16 mouse cellular contexts compared by ENCODE assay signal in genomic region chr13:69685406-69685818, GRCm38 (mm10). TPM values are rescaled to one million over a fixed set of nuclear protein-coding genes. Genes with fewer than 3 reads are reported as not detected.
A peak's percentile ranks its signal among the peaks of the same experiment; 100 is the strongest.
DNase-seq lines count a peak whose midpoint lies in the region; ATAC-seq and TF ChIP-seq lines count a peak whose summit lies in the region.
"Had no signal": no experiment of that assay in that cellular context is flagged by ENCODE, and none has a peak within 500 bp of the region (broad histone marks: within the 10 kb centered on the region; RNA-seq: fewer than 3 reads in every experiment).

No protein-coding gene starts in this region.

- no peaks in the 10 kb centered on the region for H3K9me3 ChIP-seq in heart, embryonic 10.5 days
- no peaks in the 10 kb centered on the region for H3K9me3 ChIP-seq in forebrain, embryonic 11.5 days (ENCODE audit: control insufficient read depth, low read length)
- H3K9me3 ChIP-seq in hindbrain, embryonic 15.5 days, result no peaks in the 10 kb centered on the region
- H3K9me3 ChIP-seq: stomach, embryonic 15.5 days had no signal

- peak overlapping the region; percentile 31; the same call in 1 of the 2 replicates for H3K4me2 ChIP-seq in forebrain, embryonic 11.5 days (ENCODE audit: low read depth, low read length, severe bottlenecking)
- no peak overlapping the region for H3K4me2 ChIP-seq in hindbrain, embryonic 15.5 days
- H3K4me2 ChIP-seq in myocyte (ENCODE audit: low read depth), result peak overlapping the region; percentile 12
- H3K4me2 ChIP-seq: stomach, embryonic 15.5 days had no signal

- 39% methylated on average over 5 of the region's 5 CpGs for WGBS in heart, embryonic 10.5 days
- WGBS in forebrain, embryonic 11.5 days, result 11% methylated on average over 5 of the region's 5 CpGs
- WGBS in hindbrain, embryonic 15.5 days, result 22% methylated on average over 5 of the region's 5 CpGs

- ATAC-seq in forebrain, embryonic 11.5 days (replicated peaks; ENCODE audit: low FRiP score), result peak; percentile 75
- 0 out of 2 replicates have a peak, but pooled peaks have one; percentile 19 for ATAC-seq in hindbrain, embryonic 15.5 days (ENCODE audit: low FRiP score, low read depth)
- ATAC-seq: activated CD4-positive, CD25-positive, alpha-beta regulatory T cell, adult 4 months had no signal

- no peak overlapping the region for H3K4me3 ChIP-seq in heart, embryonic 10.5 days
- H3K4me3 ChIP-seq in forebrain, embryonic 11.5 days (ENCODE audit: low read depth, low read length), result no peak overlapping the region
- no peak overlapping the region for H3K4me3 ChIP-seq in hindbrain, embryonic 15.5 days
- H3K4me3 ChIP-seq in myocyte, result no peak overlapping the region
- H3K4me3 ChIP-seq: stomach, embryonic 15.5 days had no signal

- 0 out of 2 replicates have a peak overlapping the region, but pooled peaks have one; percentile 47 for H3K27ac ChIP-seq in heart, embryonic 10.5 days
- 0 out of 2 replicates have a peak overlapping the region, but pooled peaks have one; percentile 31 for H3K27ac ChIP-seq in forebrain, embryonic 11.5 days (ENCODE audit: low read depth, low read length)
- no peak overlapping the region for H3K27ac ChIP-seq in hindbrain, embryonic 15.5 days (replicated peaks)
- H3K27ac ChIP-seq: stomach, embryonic 15.5 days had no signal

- H3K79me2 ChIP-seq in myocyte (ENCODE audit: control insufficient read depth, insufficient read depth), result no peaks in the 10 kb centered on the region

- no peak overlapping the region for H3ac ChIP-seq in myocyte (ENCODE audit: control insufficient read depth, insufficient read length)

- no peak for DNase-seq in heart, embryonic 10.5 days (ENCODE audit: low spot score)
- no peak for DNase-seq in heart, adult 8-10 months (ENCODE audit: low spot score)
- peak; percentile 60 for DNase-seq in forebrain, embryonic 11.5 days (ENCODE audit: low spot score)
- no peak for DNase-seq in kidney, adult 11 months
- DNase-seq in B cell, adult 2 months, result no peak
- DNase-seq in adrenal gland, adult 8-10 months, result no peak
- DNase-seq: cerebellum, postnatal 14 days; gastrocnemius, postnatal 10 days; heart, postnatal 4 days; kidney, postnatal 25 days; thymus, postnatal 36 days had no signal

- no peaks in the 10 kb centered on the region for H3K27me3 ChIP-seq in heart, embryonic 10.5 days (ENCODE audit: insufficient read depth, poor library complexity, severe bottlenecking)
- H3K27me3 ChIP-seq in forebrain, embryonic 11.5 days (ENCODE audit: control insufficient read depth, insufficient read depth, low read length), result no peaks in the 10 kb centered on the region
- H3K27me3 ChIP-seq in hindbrain, embryonic 15.5 days, result no peaks in the 10 kb centered on the region
- H3K27me3 ChIP-seq in myocyte (ENCODE audit: control insufficient read depth, insufficient read depth, insufficient read length), result no peaks in the 10 kb centered on the region
- H3K27me3 ChIP-seq: stomach, embryonic 15.5 days had no signal

- H3K9ac ChIP-seq in forebrain, embryonic 11.5 days (ENCODE audit: low read length), result peak overlapping the region; percentile 7
- no peak overlapping the region for H3K9ac ChIP-seq in hindbrain, embryonic 15.5 days
- H3K9ac ChIP-seq: stomach, embryonic 15.5 days had no signal

- TF ChIP-seq POLR2A in myocyte (IDR thresholded peaks at IDR 0.05; ENCODE audit: insufficient read length, low read depth), result no peak

- H3K36me3 ChIP-seq in heart, embryonic 10.5 days, result no peaks in the 10 kb centered on the region
- H3K36me3 ChIP-seq in forebrain, embryonic 11.5 days (ENCODE audit: control insufficient read depth, insufficient read depth, low read length), result no peaks in the 10 kb centered on the region
- H3K36me3 ChIP-seq in hindbrain, embryonic 15.5 days, result no peaks in the 10 kb centered on the region
- no peaks in the 10 kb centered on the region for H3K36me3 ChIP-seq in myocyte (ENCODE audit: control insufficient read depth, insufficient read depth)
- H3K36me3 ChIP-seq: G1E; stomach, embryonic 15.5 days had no signal

- no peaks in the 10 kb centered on the region; the same call in 1 of the 2 replicates for H3K4me1 ChIP-seq in heart, embryonic 10.5 days
- H3K4me1 ChIP-seq in forebrain, embryonic 11.5 days (replicated peaks; ENCODE audit: control insufficient read depth, insufficient read depth, low read length), result peaks cover 8% of the 10 kb centered on the region
- H3K4me1 ChIP-seq in hindbrain, embryonic 15.5 days (replicated peaks), result peaks cover 10% of the 10 kb centered on the region
- H3K4me1 ChIP-seq: stomach, embryonic 15.5 days had no signal

TF ChIP-seq in myocyte, 11 proteins besides CTCF, POLR2A, EP300 and RAD21:
- TF ChIP-seq USF1 (IDR thresholded peaks at IDR 0.05; ENCODE audit: low read depth) (no peak), MYOD1 (IDR thresholded peaks at IDR 0.05; ENCODE audit: control insufficient read depth in 1 of 3, insufficient read length in 2 of 3, low read depth in 2 of 3) (no peak), TCF12 (IDR thresholded peaks at IDR 0.05; ENCODE audit: insufficient read depth, poor library complexity, severe bottlenecking) (no peak), SRF (IDR thresholded peaks at IDR 0.05; ENCODE audit: control insufficient read depth, insufficient read length, low read depth) (no peak), MYOG (IDR thresholded peaks at IDR 0.05; ENCODE audit: control insufficient read depth in 1 of 3, insufficient read depth in 1 of 3, insufficient read length in 2 of 3, low read depth in 2 of 3) (no peak), TCF3 (IDR thresholded peaks at IDR 0.05; ENCODE audit: insufficient read length, low read depth) (no peak), MAX (IDR thresholded peaks at IDR 0.05; ENCODE audit: low read depth) (no peak)

RNA-seq across cellular contexts. Expression of gene Ube2ql1, which starts 54.3 kb away (rescaled TPM):
- 0.80 and 0.98 TPM in 2 replicates for polyA plus RNA-seq in heart, embryonic 10.5 days (2016; fragmentation: Nextera tagmentation; extraction: Ambion mirVana)
- total RNA-seq in heart, adult 8-10 months (2022), result 1 to 10 TPM; 4.7 to 7.9 (median 7.0) TPM
- 3.0 and 3.6 TPM in 2 replicates for polyA plus RNA-seq in forebrain, embryonic 11.5 days (2014; fragmentation: Nextera tagmentation; extraction: Ambion mirVana)
- 30.5 and 32.0 TPM in 2 replicates for polyA plus RNA-seq in hindbrain, embryonic 15.5 days (2015; fragmentation: Nextera tagmentation; extraction: Ambion mirVana)
- 0.02 TPM for polyA plus RNA-seq in myocyte (2012; fragmentation: generic; extraction: Trizol)
- 1 to 10 TPM in 3 of 4 experiments, under 1 TPM in 1; 0.68 to 2.6 (median 1.7) TPM for total RNA-seq in adrenal gland, adult 8-10 months (2022)
- polyA plus RNA-seq: activated CD4-positive, CD25-positive, alpha-beta regulatory T cell, adult 4 months; G1E had no signal
